Mouse (Mus musculus) adrenal gland, adult 8-10 months (tissue): ENCODE data around the gene Slc15a1. TPM values are rescaled to one million over a fixed set of nuclear protein-coding genes. Genes with fewer than 3 reads are reported as not detected.

Experiments
- DNase-seq: peaks from one replicate; pipeline ENCODE4 v3.0.0; 2022
- total RNA-seq, 4 experiments: library from RNA; stranded (reverse); gene quantifications; 2 replicates each; pipeline ENCODE4 v1.2.4; 2022

Slc15a1 gene
- under 1 TPM in 2 of 4 experiments, not detected in 2; 0.14 to 0.20 TPM for total RNA-seq

- no peak for DNase-seq
Observed at GRCm38 (mm10) chr14:121504781-121505484, at the start of gene Slc15a1. Slc15a1 (minus strand) TSS chr14:121505252.

- DNase-seq = no peak
Observed at GRCm38 (mm10) chr14:121553785-121554184, 48.7 kb upstream of the Slc15a1 start.

- no peak for DNase-seq
Observed at GRCm38 (mm10) chr14:121552586-121552985, 47.5 kb upstream of the Slc15a1 start.

GRCm38 (mm10) chr14:121549834-121550233 lies 44.8 kb upstream of the Slc15a1 start:
- no peak for DNase-seq

- no peak for DNase-seq
Observed at GRCm38 (mm10) chr14:121547745-121548144, 42.7 kb upstream of the Slc15a1 start.

GRCm38 (mm10) chr14:121546621-121547020 lies 41.6 kb upstream of the Slc15a1 start:
- DNase-seq = no peak

GRCm38 (mm10) chr14:121545551-121546331 lies 40.7 kb upstream of the Slc15a1 start:
- DNase-seq = no peak

GRCm38 (mm10) chr14:121541262-121541661 lies 36.2 kb upstream of the Slc15a1 start:
- no peak for DNase-seq

GRCm38 (mm10) chr14:121534501-121534900 lies 29.4 kb upstream of the Slc15a1 start:
- peak; percentile 23 for DNase-seq

GRCm38 (mm10) chr14:121530853-121531252 lies 25.8 kb upstream of the Slc15a1 start:
- no peak for DNase-seq

GRCm38 (mm10) chr14:121527883-121528282 lies 22.8 kb upstream of the Slc15a1 start:
- DNase-seq = no peak

- no peak for DNase-seq
Observed at GRCm38 (mm10) chr14:121527201-121527600, 22.1 kb upstream of the Slc15a1 start.

GRCm38 (mm10) chr14:121521709-121522108 lies 16.7 kb upstream of the Slc15a1 start:
- peak; percentile 45 for DNase-seq

- DNase-seq = no peak
Observed at GRCm38 (mm10) chr14:121516881-121517280, 11.8 kb upstream of the Slc15a1 start.

GRCm38 (mm10) chr14:121508929-121509328 lies 3.9 kb upstream of the Slc15a1 start:
- no peak for DNase-seq

- no peak for DNase-seq
Observed at GRCm38 (mm10) chr14:121506336-121506735, 1.3 kb upstream of the Slc15a1 start.

- no peak for DNase-seq
Observed at GRCm38 (mm10) chr14:121505485-121505860, 421 bp upstream of the Slc15a1 start.

- DNase-seq = no peak
Observed at GRCm38 (mm10) chr14:121500577-121500976, 4.5 kb downstream of the Slc15a1 start.

GRCm38 (mm10) chr14:121499769-121500168 lies 5.3 kb downstream of the Slc15a1 start:
- no peak for DNase-seq

GRCm38 (mm10) chr14:121497800-121498199 lies 7.3 kb downstream of the Slc15a1 start:
- no peak for DNase-seq

GRCm38 (mm10) chr14:121495741-121496140 lies 9.3 kb downstream of the Slc15a1 start:
- DNase-seq = no peak

GRCm38 (mm10) chr14:121495120-121495519 lies 9.9 kb downstream of the Slc15a1 start:
- DNase-seq = no peak

GRCm38 (mm10) chr14:121494238-121494637 lies 10.8 kb downstream of the Slc15a1 start:
- no peak for DNase-seq

- no peak for DNase-seq
Observed at GRCm38 (mm10) chr14:121493712-121494111, 11.3 kb downstream of the Slc15a1 start.
